Mouse (Mus musculus) embryo, embryonic 9.5 days (tissue): ENCODE measurements around the gene Il17re.

Source experiments
- DNase-seq: peaks from one replicate; pipeline ENCODE4 v3.0.0-alpha.2; 2017; ENCODE audit errors: extremely low spot score

The Il17re gene

DNA sequence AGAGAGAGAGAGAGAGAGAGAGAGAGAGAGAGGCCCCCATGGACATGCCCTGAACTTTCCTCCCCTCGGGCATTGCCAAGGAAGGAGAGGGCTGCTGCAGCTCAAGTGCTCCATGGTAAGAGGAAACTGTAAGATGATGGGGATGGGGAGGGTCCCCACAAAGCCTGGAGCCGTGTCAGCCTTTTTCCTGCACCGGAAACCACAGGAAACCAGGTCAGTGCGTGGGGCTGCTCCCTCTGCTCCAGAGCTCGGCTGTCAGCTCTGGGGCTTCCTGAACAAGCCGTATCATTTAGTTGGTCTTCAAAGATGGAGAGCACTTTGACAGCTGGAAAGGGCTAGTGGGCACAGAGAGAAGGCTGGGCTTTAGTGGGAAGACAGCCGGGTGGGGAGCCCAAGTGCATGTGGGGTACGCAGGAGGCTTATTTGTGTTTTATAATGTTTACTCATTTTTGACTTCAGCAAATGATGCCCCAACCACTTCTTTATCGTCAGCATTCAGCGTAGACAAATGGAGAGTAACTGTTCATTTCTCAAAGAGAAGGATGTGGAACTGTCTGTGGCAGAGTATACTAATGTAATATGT is at the start of gene Il17re:
Gene Il17re, plus strand, starts transcription at position 533 of the 583 bp plus-strand sequence.
- DNase-seq: no peak

DNA sequence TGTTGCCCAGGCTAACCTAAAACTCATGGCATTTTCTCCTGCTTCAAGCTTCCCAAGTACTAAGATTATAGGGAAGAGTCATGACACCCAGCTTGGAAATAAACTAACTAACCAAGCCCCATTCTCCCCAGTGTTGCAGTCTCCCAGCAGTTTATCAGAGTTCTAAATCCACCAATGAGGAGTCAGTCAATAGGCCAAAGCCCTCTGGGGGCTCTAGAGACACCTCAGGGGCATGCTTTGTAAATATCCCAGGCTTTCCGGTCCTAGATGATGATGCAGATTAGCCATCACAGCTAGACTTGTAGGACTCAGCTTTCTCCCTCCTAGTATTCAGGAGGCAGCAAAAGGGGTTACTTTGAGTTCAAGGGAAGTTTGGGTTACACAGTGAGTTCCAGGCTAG is 48.3 kb upstream of the Il17re start:
- DNase-seq: no peak

DNA sequence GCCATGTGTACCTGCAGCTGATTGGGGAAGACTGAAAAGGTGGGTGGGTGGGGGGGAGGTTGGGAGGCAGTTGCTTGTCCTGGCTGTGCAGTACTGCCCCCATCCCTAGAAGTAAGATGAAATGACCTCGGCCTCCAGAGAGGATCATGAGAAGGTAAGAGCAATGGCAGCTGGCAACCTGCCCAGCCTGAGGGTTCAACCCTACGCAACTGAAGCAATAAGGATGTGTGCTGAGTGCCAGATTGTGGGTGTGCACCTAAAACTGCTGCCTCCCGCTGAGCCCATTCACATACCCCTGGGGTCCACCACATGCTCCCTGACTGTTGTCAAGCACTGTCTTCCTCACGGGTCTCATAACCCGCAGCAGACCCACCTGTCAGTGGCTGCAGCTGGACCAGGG is 41.9 kb upstream of the Il17re start:
- DNase-seq: no peak

DNA sequence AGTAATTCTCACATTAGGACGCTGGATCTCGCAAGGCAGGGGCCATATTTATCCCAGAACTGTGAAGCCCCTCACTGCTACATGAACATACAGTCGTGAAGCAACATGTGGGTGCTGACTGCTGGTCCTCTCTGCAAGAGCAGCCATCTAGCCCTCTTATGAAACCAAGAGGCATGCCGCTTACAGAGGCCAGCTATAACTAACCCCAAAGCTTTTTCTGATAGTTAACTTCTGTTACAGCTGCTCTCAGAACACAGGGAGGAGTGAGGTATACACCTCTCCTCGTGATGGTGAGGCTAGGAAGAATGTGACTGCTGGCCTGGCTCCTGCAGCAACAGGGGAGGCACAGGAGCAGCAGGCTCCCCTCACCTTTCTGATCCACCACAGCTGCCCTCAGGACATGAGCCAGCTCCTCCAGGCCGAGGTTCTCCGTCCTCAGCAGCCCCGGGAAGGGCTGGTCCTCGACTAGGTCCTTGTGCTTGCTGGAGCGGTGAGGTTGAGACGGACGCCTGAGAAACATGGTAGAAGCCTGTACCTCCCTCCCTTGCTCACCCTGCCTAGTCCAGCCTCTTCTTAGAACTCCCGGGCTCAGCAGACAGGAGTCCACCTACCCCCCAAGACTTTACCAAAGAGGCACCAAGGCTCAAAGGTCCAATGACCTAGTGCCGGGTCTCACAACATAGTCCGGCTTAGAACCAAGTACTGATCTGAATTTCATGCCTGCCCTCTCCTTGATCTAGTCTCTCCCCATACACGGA is 39.7 kb upstream of the Il17re start:
- DNase-seq: no peak

DNA sequence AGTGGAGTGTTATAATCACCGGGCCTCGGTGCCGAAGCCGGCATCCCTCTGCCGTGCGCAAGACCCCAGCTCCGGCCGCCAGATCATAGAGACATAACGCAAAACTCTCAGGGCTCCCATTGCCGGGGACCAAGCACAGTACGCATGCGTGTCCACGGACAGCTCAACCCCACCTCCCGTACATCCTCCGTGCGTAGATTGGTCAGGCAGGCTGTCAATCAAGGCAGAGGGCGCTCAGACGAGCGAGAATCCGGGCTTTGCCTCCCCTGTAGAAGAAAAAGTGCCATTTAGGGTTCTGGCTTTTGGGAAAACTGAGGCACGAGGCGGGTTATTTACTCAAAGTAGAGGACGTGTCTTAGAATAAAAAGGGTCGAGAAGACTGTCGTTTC is 39.1 kb upstream of the Il17re start, which contains the start of gene Rpusd3:
Gene Rpusd3, minus strand, starts transcription at position 142 of the 389 bp plus-strand sequence.
- DNase-seq: peak; percentile 95

DNA sequence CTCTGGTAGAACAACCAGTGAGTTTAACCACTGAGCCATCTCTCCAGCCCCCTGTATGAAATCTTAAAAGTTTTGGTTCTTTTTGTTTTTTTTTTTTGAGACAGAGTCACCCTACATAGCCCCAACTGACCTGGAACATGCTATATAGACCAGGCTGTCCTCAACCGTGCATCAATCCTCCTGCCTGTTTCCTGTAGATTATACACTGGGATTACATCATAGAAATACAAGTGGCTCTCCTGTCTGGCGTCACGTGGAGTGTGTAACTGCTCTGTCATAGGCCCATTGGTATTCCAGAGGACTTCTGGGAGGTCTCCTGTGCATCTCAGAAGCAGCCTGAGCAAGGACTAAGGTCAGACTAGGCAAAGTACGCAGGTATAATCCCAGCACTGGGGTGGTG is 35.3 kb upstream of the Il17re start:
- DNase-seq: no peak

DNA sequence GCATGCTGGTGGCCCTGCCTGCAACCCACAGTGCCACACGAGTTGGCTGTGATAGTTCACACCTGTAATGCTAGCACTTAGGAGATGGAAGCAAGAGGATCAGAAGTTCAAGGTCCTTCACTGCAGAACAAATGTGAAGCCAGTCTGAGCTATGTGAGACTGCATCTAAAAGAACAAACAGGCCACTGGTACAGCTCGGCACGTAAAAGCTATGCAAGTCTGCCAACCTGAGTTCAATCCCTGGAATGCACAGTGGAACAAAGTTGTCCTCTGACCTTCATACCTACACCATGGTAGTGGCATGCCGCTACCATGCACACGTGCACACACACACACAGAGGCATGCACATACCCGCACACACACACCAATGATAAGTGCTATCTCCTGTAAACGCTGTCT is 34.1 kb upstream of the Il17re start:
- DNase-seq: no peak

DNA sequence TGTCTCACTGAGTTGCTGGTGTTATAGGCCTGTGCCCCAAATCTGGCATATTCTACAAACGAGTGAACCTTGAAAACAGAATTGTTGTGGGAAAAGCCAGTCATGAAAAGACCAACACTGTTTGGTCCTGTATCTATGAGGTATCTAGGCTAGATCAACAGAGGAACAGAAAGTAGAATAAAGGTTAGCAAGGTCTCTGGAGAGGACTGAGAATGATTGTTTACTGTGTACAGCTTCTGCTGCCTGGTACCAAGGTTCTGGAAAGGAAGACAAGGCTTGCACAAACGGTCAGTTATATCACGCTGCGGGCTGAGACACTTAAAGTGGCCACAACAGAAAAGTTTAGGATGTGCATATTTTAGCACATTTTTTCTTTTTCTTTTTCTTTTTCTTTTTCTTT is 31.6 kb upstream of the Il17re start:
- DNase-seq: no peak

DNA sequence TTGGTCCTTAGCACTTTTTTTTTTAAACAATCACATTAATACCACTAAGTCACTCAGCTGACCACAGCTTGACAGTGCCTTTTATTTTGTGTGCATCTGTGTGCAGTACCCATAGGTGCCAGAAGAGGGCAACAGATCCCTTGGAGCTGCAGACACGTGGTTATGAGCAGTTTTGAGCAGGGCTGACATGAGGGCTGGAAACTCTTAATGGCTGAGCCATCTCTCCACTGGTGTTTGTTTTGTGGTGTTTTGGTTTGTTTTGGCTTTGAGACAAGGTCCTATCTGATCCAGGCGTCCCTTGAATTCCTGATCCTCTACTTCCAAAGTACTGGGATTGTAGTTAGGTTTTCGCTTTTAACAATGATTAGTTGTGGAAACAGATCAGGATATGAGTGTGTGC is 30.9 kb upstream of the Il17re start:
- DNase-seq: peak; percentile 40

DNA sequence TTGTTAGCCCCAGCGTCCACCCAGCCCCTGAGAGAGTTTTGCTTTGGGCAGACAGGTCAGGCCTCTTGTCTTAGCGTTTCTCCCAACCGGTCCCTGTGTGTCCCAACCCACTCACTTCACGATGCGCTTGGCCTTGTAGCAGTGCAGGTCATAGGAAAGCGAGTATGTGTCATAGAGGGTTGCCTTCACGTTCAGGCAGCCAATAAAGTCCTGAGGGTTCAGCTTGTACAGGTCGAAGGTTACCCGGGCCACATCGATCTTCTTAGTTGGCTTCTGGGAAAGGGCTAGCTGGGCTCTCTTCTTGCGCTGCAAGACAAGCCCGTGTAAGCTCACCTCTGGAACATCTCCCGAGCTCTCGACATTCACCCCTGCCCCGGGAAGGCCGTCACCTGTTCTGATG is 30.3 kb upstream of the Il17re start:
- DNase-seq: no peak

DNA sequence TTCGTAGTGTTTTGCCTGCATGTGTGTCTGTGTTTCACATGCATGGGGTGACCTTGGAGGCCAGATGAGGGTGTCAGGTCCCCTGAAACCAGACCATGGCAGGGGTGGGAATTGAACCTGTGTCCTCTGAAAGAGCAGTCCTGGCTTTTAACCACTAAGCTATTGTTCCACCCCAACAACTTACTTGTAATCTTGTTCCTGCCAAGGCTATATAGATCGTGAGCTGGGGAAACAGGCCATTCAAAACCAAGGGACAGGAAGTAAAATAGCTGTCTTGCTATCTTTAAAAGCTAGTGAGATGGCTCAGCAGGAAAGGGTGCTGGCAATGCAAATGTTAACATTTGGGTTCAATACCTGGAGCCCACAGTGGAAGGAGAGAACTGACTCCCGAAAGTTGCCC is 28.3 kb upstream of the Il17re start:
- no peak for DNase-seq

DNA sequence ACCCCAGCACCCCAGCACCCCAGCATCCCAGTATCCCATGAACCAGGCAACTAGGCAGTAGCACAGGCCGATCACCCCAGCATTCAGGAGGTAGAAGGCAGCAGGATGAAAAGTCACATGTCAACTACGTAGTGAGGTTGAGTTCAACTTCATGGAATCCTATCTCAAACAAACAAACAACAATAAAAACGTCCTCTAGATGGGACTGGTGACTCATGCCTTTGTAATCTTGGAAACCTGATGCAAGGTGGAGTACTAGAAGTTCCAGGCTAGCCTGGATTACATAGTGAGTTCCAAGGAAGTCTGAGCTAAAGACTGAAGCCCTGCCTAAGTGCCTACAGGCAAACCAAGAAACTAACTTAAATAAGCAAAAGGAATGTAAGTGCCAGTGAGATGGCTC is 27.4 kb upstream of the Il17re start:
- no peak for DNase-seq

DNA sequence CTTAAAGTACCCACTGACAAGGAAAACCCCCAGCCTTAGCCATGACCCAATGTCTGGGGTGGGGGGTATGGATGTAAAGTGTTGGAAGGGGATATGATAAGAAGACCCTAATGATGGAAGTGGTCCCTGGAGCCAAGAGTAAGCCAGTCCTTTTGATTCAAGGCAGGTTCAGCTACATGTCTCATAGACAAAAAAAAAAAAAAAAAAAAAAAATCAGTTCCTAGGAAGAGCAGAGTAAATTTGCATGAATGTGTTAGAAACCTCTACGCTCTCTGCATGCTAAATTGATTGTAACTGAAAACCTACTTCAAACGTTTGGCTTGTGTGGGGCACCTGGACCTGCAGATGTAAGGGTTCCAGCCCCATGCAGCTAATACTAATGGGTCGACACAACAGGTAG is 26.5 kb upstream of the Il17re start:
- DNase-seq: no peak

DNA sequence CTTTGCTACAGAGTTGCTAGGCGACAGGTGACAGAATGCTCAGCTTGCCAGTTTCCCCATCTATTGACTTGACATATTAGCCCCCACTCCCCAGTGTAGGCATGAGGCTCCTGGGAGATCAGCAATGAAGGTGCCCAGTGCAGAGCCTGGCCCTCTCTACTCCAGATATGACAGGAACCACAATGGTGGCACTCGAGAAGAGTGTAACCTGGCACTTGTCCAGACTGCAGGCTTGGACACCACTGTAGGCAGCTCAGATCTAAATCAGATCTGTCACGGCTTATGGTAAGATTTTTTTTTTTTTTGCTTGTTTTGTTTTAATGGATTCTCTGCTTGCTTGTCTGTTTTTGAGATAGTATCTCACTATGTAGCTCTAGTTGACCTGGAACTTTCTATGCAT is 24.6 kb upstream of the Il17re start:
- no peak for DNase-seq

DNA sequence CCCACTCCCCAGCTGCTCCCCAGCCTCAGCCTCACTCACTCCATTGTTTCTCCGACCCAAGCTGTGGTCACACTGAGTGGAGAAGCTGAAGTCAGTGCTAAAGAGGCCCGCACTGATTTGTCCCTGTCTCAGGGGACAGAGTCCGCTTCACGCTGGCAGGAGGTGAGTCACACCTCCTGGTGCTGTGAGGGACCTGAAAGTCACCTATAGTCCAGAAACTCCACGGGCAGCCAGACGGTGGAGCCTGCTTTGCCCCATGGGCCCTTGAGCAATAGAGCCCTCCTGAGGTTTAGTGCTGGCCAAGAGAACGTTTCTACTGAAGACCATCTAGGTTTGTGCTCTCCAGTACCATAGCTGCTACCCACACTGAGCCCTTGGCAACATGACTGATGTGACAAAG is 23.6 kb upstream of the Il17re start:
- DNase-seq: no peak

DNA sequence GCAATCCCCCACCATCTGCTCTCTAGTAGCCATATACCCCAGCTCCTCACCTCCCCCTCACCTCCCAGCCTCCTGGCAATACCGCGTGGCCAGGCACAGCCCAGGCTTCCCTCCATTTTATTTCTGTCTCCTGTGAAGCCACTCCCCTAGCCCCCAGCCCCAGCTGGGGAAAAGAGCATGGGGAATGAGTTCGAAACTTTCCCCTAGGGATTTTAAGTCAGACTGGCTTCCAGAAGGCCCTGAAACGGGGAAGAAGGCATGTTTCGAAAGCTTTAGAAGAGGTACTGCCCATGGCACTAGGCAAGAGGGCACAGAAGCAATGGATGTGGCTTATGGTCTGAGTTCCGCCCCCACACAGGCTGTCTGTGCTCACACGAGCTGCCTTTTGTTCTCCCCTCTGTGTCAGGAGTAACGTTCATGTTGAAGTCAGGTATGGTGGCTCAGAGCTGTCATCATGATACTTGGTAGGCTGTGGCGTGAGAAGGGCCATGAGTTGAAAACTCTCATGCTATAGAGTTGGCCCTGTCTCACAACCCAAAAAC is 22.5 kb upstream of the Il17re start, which contains the start of gene Cidec:
Gene Cidec, minus strand, starts transcription at position 97 of the 542 bp plus-strand sequence.
- DNase-seq: no peak

DNA sequence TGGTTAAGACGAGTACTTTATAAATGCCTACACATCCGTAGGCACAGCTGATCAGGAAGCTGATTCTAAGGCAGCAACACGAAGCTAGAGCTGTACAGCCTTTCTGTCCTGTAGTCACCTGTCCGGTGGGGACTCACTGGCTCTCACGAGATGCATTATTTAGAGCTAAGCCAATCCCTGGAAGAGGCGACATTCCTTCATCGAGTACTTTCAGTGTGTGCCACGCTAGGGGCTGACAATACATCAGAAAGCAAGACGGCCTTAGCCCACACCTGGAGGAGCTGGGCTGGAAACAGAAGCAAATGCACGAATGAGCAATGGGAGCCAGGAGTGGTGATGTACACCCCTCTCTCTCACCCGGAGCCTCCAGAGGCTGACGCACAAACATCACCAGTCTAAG is 21.1 kb upstream of the Il17re start:
- DNase-seq: no peak

DNA sequence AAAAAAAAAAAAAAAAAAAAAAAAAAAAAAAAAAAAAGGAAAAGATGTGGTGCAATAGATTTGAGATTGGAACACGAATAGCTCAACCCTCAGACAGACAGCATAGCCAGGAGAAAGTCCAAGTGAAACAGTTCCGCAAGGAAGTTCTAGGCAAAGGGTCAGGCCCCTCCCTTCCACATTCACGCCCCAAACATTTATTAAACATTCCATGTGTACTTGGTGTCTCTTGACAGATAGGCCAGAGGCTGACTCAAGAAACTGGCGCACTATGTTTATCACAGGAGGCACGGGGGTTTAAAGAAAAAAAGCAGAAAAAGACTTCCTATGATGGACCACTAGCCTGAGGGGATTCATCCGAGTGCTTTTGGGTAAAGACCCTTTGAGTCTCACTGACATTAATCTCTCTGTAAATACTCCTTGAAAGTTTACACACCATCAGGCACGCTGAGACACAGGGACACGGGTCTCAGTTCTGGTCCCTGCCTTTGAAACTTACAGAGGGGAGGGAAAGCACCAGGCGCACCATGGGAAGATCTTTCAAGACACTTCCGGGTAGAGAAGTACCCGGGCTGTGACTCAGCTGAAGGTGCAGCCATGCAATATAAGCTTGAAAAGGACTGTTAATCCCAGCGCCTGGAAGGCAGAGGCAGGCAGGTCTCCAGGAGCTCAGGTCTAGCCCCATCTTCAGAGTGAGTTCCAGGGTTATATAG is 19.4 kb upstream of the Il17re start:
- DNase-seq: no peak

DNA sequence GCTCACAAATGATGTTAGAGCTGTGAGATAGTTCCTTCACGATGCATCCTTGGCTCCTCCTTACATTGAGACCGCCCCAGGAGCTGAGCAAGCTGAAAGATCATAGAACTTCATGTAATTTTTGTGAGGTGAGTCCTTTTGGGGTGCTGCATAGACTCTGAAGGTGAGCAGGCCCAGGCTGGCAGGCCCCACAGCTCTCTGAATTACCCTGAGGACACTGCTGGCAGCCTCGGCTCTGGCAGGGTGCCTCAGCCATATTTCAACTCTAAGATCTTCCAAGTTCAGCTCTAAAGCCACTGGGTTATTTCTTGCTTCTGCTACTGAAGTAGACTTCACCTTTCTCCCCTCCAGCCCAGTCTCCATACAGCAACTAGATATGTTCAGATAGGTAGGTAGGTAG is 17.6 kb upstream of the Il17re start:
- no peak for DNase-seq

DNA sequence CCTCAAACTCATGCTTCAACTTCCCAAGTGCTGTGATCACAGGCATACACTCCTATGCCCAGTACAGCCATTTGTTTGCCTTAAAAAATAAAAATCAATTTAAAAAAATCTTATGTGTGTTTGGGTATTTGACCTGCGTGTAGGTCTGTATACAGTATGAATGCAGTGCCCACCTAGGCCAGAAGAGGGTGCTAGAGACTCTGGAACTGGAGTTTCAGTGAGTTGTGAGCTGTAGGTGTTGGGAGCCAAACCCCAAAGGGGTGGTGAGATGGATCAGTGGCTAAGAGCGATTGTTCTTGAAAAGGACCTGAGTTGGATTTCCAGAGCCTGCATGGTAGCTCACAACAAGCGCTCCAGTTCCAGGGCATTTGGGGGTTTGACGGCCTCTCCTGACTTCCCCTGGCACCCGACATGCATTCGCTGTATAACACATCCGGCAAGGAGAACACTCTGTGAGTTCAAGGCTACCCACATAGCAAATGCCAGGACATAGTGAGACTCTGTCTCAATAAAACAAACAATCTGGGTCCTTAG is 17.1 kb upstream of the Il17re start:
- peak; percentile 78 for DNase-seq

DNA sequence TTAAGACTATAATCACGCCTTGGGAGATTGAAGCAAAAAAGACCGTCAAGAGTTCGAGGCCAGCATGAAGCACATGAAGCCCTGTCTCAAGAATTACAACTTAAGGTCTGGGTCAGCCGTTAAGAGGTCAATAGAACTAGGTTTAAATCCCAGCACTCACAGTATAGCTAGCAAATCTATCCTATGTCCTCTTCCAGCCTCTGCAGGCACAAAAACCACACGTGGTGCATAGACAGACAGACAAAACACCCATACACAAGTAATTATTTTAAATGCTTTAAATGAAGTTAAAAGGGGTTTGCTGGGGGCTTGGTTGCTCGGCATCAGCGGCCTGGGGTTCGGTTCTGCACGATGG is 16.2 kb upstream of the Il17re start:
- no peak for DNase-seq

DNA sequence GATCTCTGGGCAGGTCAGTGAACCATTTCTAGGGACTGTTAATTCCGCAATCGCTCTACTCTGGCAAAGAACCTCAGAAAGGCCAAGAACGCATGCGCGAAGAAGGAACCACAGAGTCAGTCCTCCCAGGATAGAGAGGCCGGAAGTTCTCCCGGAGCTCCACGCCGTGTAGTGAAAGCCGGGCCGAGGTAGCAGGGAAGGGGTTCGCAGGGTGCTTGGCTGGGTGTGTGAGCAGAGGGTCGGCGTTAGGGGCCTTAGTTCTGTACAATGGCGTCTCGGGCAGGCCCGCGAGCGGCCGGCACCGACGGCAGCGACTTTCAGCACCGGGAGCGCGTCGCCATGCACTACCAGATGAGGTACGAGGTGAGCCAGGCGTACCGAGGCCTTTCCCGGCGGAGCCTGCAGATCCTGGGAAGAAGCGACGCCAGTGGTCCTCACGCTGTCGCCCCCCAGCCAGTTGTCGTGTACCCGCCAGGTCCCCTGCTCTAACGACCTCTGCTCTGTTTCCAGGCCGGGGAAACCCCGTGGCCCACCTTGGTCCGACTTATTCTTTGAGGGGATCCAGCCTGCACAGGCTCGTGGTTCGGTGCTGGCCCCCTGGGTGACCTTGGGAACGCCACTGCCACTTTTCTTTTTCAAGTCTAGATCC is 15.7 kb upstream of the Il17re start, which contains the start of gene Jagn1:
Gene Jagn1, plus strand, starts transcription at position 128 of the 649 bp plus-strand sequence.
- DNase-seq: peak; percentile 96
